Mouse (Mus musculus): Measurements from ENCODE around the gene Gm7534. TPM values are rescaled to one million over a fixed set of nuclear protein-coding genes. Genes with fewer than 3 reads are reported as not detected.
A peak's percentile ranks its signal among the peaks of the same experiment; 100 is the strongest.
"Not testable (repeated sequence)": the region's sequence is repeated elsewhere in the genome, so short reads cannot be mapped to it uniquely, and the experiment has no call there.

Gene Gm7534
- total RNA-seq, 2 experiments from 2014 or later: not detected

- ATAC-seq (replicated peaks; ENCODE audit: poor library complexity, severe bottlenecking): no peak
Observed at GRCm38 (mm10) chr4:134206488-134207053, 3.8 kb upstream of the Gm7534 start.

GRCm38 (mm10) chr4:134203340-134203896 is 614 bp upstream of the Gm7534 start:
- ATAC-seq (replicated peaks; ENCODE audit: poor library complexity, severe bottlenecking): peak; percentile 93

GRCm38 (mm10) chr4:134199371-134199770 is 3.4 kb downstream of the Gm7534 start:
- ATAC-seq (replicated peaks; ENCODE audit: poor library complexity, severe bottlenecking): no peak

- ATAC-seq (replicated peaks; ENCODE audit: poor library complexity, severe bottlenecking): 0 out of 2 replicates have a peak, but pooled peaks have one; percentile 8
Observed at GRCm38 (mm10) chr4:134186268-134186667, 16.5 kb downstream of the Gm7534 start.

GRCm38 (mm10) chr4:134185569-134185968 is 17.2 kb downstream of the Gm7534 start:
- no peak for ATAC-seq (replicated peaks; ENCODE audit: poor library complexity, severe bottlenecking)

GRCm38 (mm10) chr4:134183711-134184110 is 19.1 kb downstream of the Gm7534 start:
- no peak for ATAC-seq (replicated peaks; ENCODE audit: poor library complexity, severe bottlenecking)

GRCm38 (mm10) chr4:134181825-134182224 is 21.0 kb downstream of the Gm7534 start:
- no peak for ATAC-seq (replicated peaks; ENCODE audit: poor library complexity, severe bottlenecking)

GRCm38 (mm10) chr4:134181112-134181511 is 21.7 kb downstream of the Gm7534 start:
- ATAC-seq (replicated peaks; ENCODE audit: poor library complexity, severe bottlenecking): no peak

- ATAC-seq (replicated peaks; ENCODE audit: poor library complexity, severe bottlenecking): no peak
Observed at GRCm38 (mm10) chr4:134172391-134172790, 30.4 kb downstream of the Gm7534 start.

- ATAC-seq (replicated peaks; ENCODE audit: poor library complexity, severe bottlenecking): no peak
Observed at GRCm38 (mm10) chr4:134166906-134167305, 35.9 kb downstream of the Gm7534 start.

GRCm38 (mm10) chr4:134165548-134166465 is 37.0 kb downstream of the Gm7534 start:
- no peak for ATAC-seq (replicated peaks; ENCODE audit: poor library complexity, severe bottlenecking)

- no peak for ATAC-seq (replicated peaks; ENCODE audit: poor library complexity, severe bottlenecking)
Observed at GRCm38 (mm10) chr4:134165024-134165423, 37.8 kb downstream of the Gm7534 start.

GRCm38 (mm10) chr4:134164591-134164990 is 38.2 kb downstream of the Gm7534 start:
- ATAC-seq (replicated peaks; ENCODE audit: poor library complexity, severe bottlenecking): no peak

- not testable (repeated sequence) for ATAC-seq (replicated peaks; ENCODE audit: poor library complexity, severe bottlenecking)
Observed at GRCm38 (mm10) chr4:134160071-134160470, 42.7 kb downstream of the Gm7534 start.

- no peak for ATAC-seq (replicated peaks; ENCODE audit: poor library complexity, severe bottlenecking)
Observed at GRCm38 (mm10) chr4:134158774-134159173, 44.0 kb downstream of the Gm7534 start.

GRCm38 (mm10) chr4:134157558-134157957 is 45.2 kb downstream of the Gm7534 start:
- ATAC-seq (replicated peaks; ENCODE audit: poor library complexity, severe bottlenecking): peak; percentile 37; the same call in 1 of the 2 replicates

GRCm38 (mm10) chr4:134156744-134157143 is 46.1 kb downstream of the Gm7534 start:
- no peak for ATAC-seq (replicated peaks; ENCODE audit: poor library complexity, severe bottlenecking)

- no peak for ATAC-seq (replicated peaks; ENCODE audit: poor library complexity, severe bottlenecking)
Observed at GRCm38 (mm10) chr4:134155961-134156465, 46.8 kb downstream of the Gm7534 start.

GRCm38 (mm10) chr4:134155531-134155930 is 47.3 kb downstream of the Gm7534 start:
- no peak for ATAC-seq (replicated peaks; ENCODE audit: poor library complexity, severe bottlenecking)

- ATAC-seq (replicated peaks; ENCODE audit: poor library complexity, severe bottlenecking): no peak
Observed at GRCm38 (mm10) chr4:134154354-134154753, 48.5 kb downstream of the Gm7534 start.

- no peak for ATAC-seq (replicated peaks; ENCODE audit: poor library complexity, severe bottlenecking)
Observed at GRCm38 (mm10) chr4:134153656-134154055, 49.1 kb downstream of the Gm7534 start.
